In genomic region chr5:151143955-151144354, GRCm38 (mm10) we compare ENCODE assay signal across 11 mouse cellular contexts.
A peak's percentile ranks its signal among the peaks of the same experiment; 100 is the strongest.
DNase-seq lines count a peak whose midpoint lies in the region; ATAC-seq lines count a peak whose summit lies in the region.
"Had no signal": no experiment of that assay in that cellular context is flagged by ENCODE, and none has a peak within 500 bp of the region (broad histone marks: within the 10 kb centered on the region; RNA-seq: fewer than 3 reads in every experiment).

No protein-coding gene starts in this region.

- ATAC-seq in heart, embryonic 15.5 days (replicated peaks; ENCODE audit: insufficient number of reproducible peaks, insufficient read depth, low FRiP score, low read depth): no peak
- no peak for ATAC-seq in heart, embryonic 12.5 days (ENCODE audit: insufficient number of reproducible peaks, low FRiP score)
- ATAC-seq in lung, embryonic 16.5 days (ENCODE audit: low read depth): no peak
- peak; percentile 63 for ATAC-seq in intestine, embryonic 15.5 days
- ATAC-seq in neural tube, embryonic 13.5 days (ENCODE audit: low read depth): no peak
- ATAC-seq: Patski had no signal

- 0 out of 2 replicates have a peak overlapping the region, but pooled peaks have one; percentile 58 for H3K27ac ChIP-seq in heart, embryonic 15.5 days
- H3K27ac ChIP-seq in heart, embryonic 12.5 days (ENCODE audit: poor library complexity, severe bottlenecking): no peak overlapping the region
- H3K27ac ChIP-seq in lung, embryonic 16.5 days (ENCODE audit: low read length): peak overlapping the region; percentile 92
- H3K27ac ChIP-seq in intestine, embryonic 15.5 days: peak overlapping the region; percentile 57; the same call in 1 of the 2 replicates
- H3K27ac ChIP-seq in neural tube, embryonic 13.5 days (replicated peaks): peak overlapping the region; percentile 86

- H3K27me3 ChIP-seq in heart, embryonic 15.5 days: no peaks in the 10 kb centered on the region
- no peaks in the 10 kb centered on the region for H3K27me3 ChIP-seq in heart, embryonic 12.5 days (replicated peaks)
- H3K27me3 ChIP-seq in lung, embryonic 16.5 days (ENCODE audit: control insufficient read depth, insufficient read depth, low read depth, low read length): no peaks in the 10 kb centered on the region
- H3K27me3 ChIP-seq in intestine, embryonic 15.5 days (replicated peaks): no peaks in the 10 kb centered on the region
- H3K27me3 ChIP-seq in neural tube, embryonic 13.5 days: no peaks in the 10 kb centered on the region
- H3K27me3 ChIP-seq: Patski had no signal

- H3K9me3 ChIP-seq in heart, embryonic 15.5 days (replicated peaks): no peaks in the 10 kb centered on the region
- peaks cover 3% of the 10 kb centered on the region; the same call in 1 of the 2 replicates for H3K9me3 ChIP-seq in heart, embryonic 12.5 days (replicated peaks)
- no peaks in the 10 kb centered on the region for H3K9me3 ChIP-seq in lung, embryonic 16.5 days (ENCODE audit: control insufficient read depth, low read length)
- no peaks in the 10 kb centered on the region for H3K9me3 ChIP-seq in intestine, embryonic 15.5 days
- no peaks in the 10 kb centered on the region for H3K9me3 ChIP-seq in neural tube, embryonic 13.5 days

- H3K9ac ChIP-seq in heart, embryonic 15.5 days: no peak overlapping the region
- H3K9ac ChIP-seq in heart, embryonic 12.5 days: no peak overlapping the region
- H3K9ac ChIP-seq in lung, embryonic 16.5 days (ENCODE audit: low read length): no peak overlapping the region; the same call in 1 of the 2 replicates
- no peak overlapping the region for H3K9ac ChIP-seq in intestine, embryonic 15.5 days
- no peak overlapping the region for H3K9ac ChIP-seq in neural tube, embryonic 13.5 days

- no peak for DNase-seq in lung, postnatal 10 days
- DNase-seq in B cell, adult 2 months: no peak
- DNase-seq: cerebellum, postnatal 25 days; kidney, adult 9 months; lung, postnatal 4 days had no signal

- H3K4me1 ChIP-seq in heart, embryonic 15.5 days (replicated peaks): peaks cover 21% of the 10 kb centered on the region
- H3K4me1 ChIP-seq in heart, embryonic 12.5 days (replicated peaks): peaks cover 26% of the 10 kb centered on the region
- H3K4me1 ChIP-seq in lung, embryonic 16.5 days (replicated peaks; ENCODE audit: control insufficient read depth, insufficient read depth, low read length): peaks cover 31% of the 10 kb centered on the region
- peaks cover 29% of the 10 kb centered on the region for H3K4me1 ChIP-seq in intestine, embryonic 15.5 days (replicated peaks)
- peaks cover 33% of the 10 kb centered on the region for H3K4me1 ChIP-seq in neural tube, embryonic 13.5 days (replicated peaks)

- H3K4me3 ChIP-seq in heart, embryonic 15.5 days: no peak overlapping the region
- H3K4me3 ChIP-seq in heart, embryonic 12.5 days: no peak overlapping the region
- no peak overlapping the region for H3K4me3 ChIP-seq in lung, embryonic 16.5 days (ENCODE audit: low read length)
- H3K4me3 ChIP-seq in intestine, embryonic 15.5 days (replicated peaks): no peak overlapping the region
- no peak overlapping the region for H3K4me3 ChIP-seq in neural tube, embryonic 13.5 days

- no peak overlapping the region for H3K4me2 ChIP-seq in heart, embryonic 15.5 days
- H3K4me2 ChIP-seq in heart, embryonic 12.5 days: no peak overlapping the region
- H3K4me2 ChIP-seq in lung, embryonic 16.5 days (ENCODE audit: low read depth, low read length): no peak overlapping the region
- 0 out of 2 replicates have a peak overlapping the region, but pooled peaks have one; percentile 9 for H3K4me2 ChIP-seq in intestine, embryonic 15.5 days (replicated peaks)
- no peak overlapping the region for H3K4me2 ChIP-seq in neural tube, embryonic 13.5 days

- H3K36me3 ChIP-seq in heart, embryonic 15.5 days: no peaks in the 10 kb centered on the region
- no peaks in the 10 kb centered on the region for H3K36me3 ChIP-seq in heart, embryonic 12.5 days
- no peaks in the 10 kb centered on the region for H3K36me3 ChIP-seq in lung, embryonic 16.5 days (ENCODE audit: control insufficient read depth, insufficient read depth, low read length)
- no peaks in the 10 kb centered on the region for H3K36me3 ChIP-seq in intestine, embryonic 15.5 days
- H3K36me3 ChIP-seq in neural tube, embryonic 13.5 days: no peaks in the 10 kb centered on the region

- WGBS in heart, embryonic 15.5 days: 80% methylated on average over 5 of the region's 5 CpGs
- 78% methylated on average over 5 of the region's 5 CpGs for WGBS in heart, embryonic 12.5 days
- WGBS in lung, embryonic 16.5 days: 45% methylated on average over 5 of the region's 5 CpGs
- 39% methylated on average over 5 of the region's 5 CpGs for WGBS in intestine, embryonic 15.5 days
- WGBS in neural tube, embryonic 13.5 days: 62% methylated on average over 5 of the region's 5 CpGs
